Mouse (Mus musculus) liver, adult 2 months (tissue): ENCODE measurements at regions not wholly inside any gene's neighbourhood (a gene's known extent, or its start where the extent isn't known, plus 50 kb on each side); places are given as distances from the start of the nearest gene placed in this dataset.

ENCODE experiments used
- CTCF ChIP-seq: fragments of 200-500 bp; IDR thresholded peaks from 2 replicates; pipeline ENCODE4 v1.5.1; 2011; ENCODE audit warnings: low read depth, low read length, control low read depth
- POLR2A ChIP-seq: fragments of 200-500 bp; IDR thresholded peaks from 2 replicates; pipeline ENCODE4 v1.6.1; 2011; ENCODE audit warnings: low read length, control low read depth; ENCODE audit not compliant: insufficient read depth; ENCODE audit errors: extremely low read depth

GRCm38 (mm10) chr7:34555196-34555595 is 101.3 kb downstream of the Kctd15 start:
- no peak for TF ChIP-seq POLR2A
- TF ChIP-seq CTCF = no peak
